Mouse (Mus musculus) kidney, postnatal 0 days (tissue): ENCODE data around the gene Slc6a21. TPM values are rescaled to one million over a fixed set of nuclear protein-coding genes. Genes with fewer than 3 reads are reported as not detected.

Experiments
- ATAC-seq: fragments of 200-750 bp; cut with Nextera tagmentation; replicated peaks from 2 replicates; pipeline ENCODE4 v1.8.0; 2017; ENCODE audit warnings: low read depth, moderate number of reproducible peaks, moderate TSS enrichment, moderate library complexity; ENCODE audit not compliant: low FRiP score
- DNase-seq: peaks from one replicate; pipeline ENCODE4 v3.0.0-alpha.2; 2016; ENCODE audit warnings: low spot score
- H3K27ac ChIP-seq: fragments of 300-500 bp; sonication (generic); 2 replicates; pipeline ENCODE4 v1.5.1; 2014; ENCODE audit warnings: mild to moderate bottlenecking
- H3K27me3 ChIP-seq: fragments of 300-500 bp; sonication (generic); 2 replicates; pipeline ENCODE4 v1.6.1; 2014; ENCODE audit warnings: low read length, mixed read lengths; ENCODE audit not compliant: insufficient read depth
- H3K36me3 ChIP-seq: fragments of 300-500 bp; sonication (generic); 2 replicates; pipeline ENCODE4 v1.6.1; 2014; ENCODE audit warnings: low read length, mixed read lengths; ENCODE audit not compliant: insufficient read depth
- H3K4me1 ChIP-seq: fragments of 300-500 bp; sonication (generic); replicated peaks from 2 replicates; pipeline ENCODE4 v1.6.1; 2014; ENCODE audit warnings: antibody characterized with exemption, low read length, mixed read lengths; ENCODE audit not compliant: insufficient read depth
- H3K4me2 ChIP-seq: fragments of 300-500 bp; sonication (generic); 2 replicates; pipeline ENCODE4 v1.6.1; 2014; ENCODE audit warnings: mild to moderate bottlenecking, low read length, moderate library complexity, mixed read lengths
- H3K4me3 ChIP-seq: fragments of 300-500 bp; sonication (generic); replicated peaks from 2 replicates; pipeline ENCODE4 v1.5.1; 2014; ENCODE audit warnings: low read depth, low read length
- H3K9ac ChIP-seq: fragments of 300-500 bp; sonication (generic); 2 replicates; pipeline ENCODE4 v1.6.1; 2014; ENCODE audit warnings: low read depth, low read length
- H3K9me3 ChIP-seq: fragments of 300-500 bp; sonication (generic); replicated peaks from 2 replicates; pipeline ENCODE4 v1.6.1; 2016; ENCODE audit warnings: low read length, inconsistent platforms, mixed read lengths
- CTCF ChIP-seq: IDR thresholded peaks from 2 replicates; pipeline ENCODE4 v1.5.1; 2016; ENCODE audit warnings: antibody characterized with exemption, low read depth, mild to moderate bottlenecking, moderate library complexity
- WGBS: fragments of 180-500 bp; shearing (Covaris S2); extraction: QIAGEN DNeasy Blood & Tissue Kit; methylation state at CpG from one replicate; pipeline ENCODE4 v1.1.7; 2014; 5-methylcytosine and 5-hydroxymethylcytosine counted together
- polyA plus RNA-seq: library from polyadenylated mRNA; unstranded; fragments of >200 nt; fragmentation: Nextera tagmentation; extraction: Ambion mirVana; gene quantifications from 2 replicates; pipeline ENCODE4 v1.2.1, GENCODE M21; 2015

The Slc6a21 gene
- polyA plus RNA-seq, 1 experiment from 2014 or later = not detected

GRCm38 (mm10) chr7:45333431-45333982 is 56.2 kb downstream of the Slc6a21 start, which contains the start of gene Trpm4:
TSS of gene Trpm4 (minus strand) at chr7:45333780.
- Histone ChIP-seq H3K27ac (peak within 1 kb of the TSS; percentile 90), H3K4me2 (peak within 1 kb of the TSS; percentile 85), H3K4me1 (peaks cover 17% of the 10 kb centered on the region), H3K9ac (peak within 1 kb of the TSS; percentile 72), H3K9me3 (no peaks in the 10 kb centered on the region), H3K36me3 (no peaks in the 10 kb centered on the region), H3K27me3 (no peaks in the 10 kb centered on the region), H3K4me3 (peak within 1 kb of the TSS; percentile 62)
- ATAC-seq (peak; percentile 60), DNase-seq (peak; percentile 92)
- no peak for TF ChIP-seq CTCF
- WGBS = under 1% methylated on average over 38 of the region's 38 CpGs

GRCm38 (mm10) chr7:45334605-45335004 is 57.3 kb downstream of the Slc6a21 start:
- H3K27ac ChIP-seq = peak overlapping the region; percentile 15; the same call in 1 of the 2 replicates
- H3K9ac ChIP-seq = no peak overlapping the region
- H3K4me1 ChIP-seq = peaks cover 21% of the 10 kb centered on the region
- no peaks in the 10 kb centered on the region for H3K9me3 ChIP-seq
- TF ChIP-seq CTCF = no peak
- 23% methylated on average over 3 of the region's 3 CpGs for WGBS
- DNase-seq (peak; percentile 34), ATAC-seq (no peak)
- H3K27me3 ChIP-seq = no peaks in the 10 kb centered on the region
- H3K4me3 ChIP-seq = no peak overlapping the region
- no peaks in the 10 kb centered on the region for H3K36me3 ChIP-seq
- 0 out of 2 replicates have a peak overlapping the region, but pooled peaks have one; percentile 85 for H3K4me2 ChIP-seq

DNA sequence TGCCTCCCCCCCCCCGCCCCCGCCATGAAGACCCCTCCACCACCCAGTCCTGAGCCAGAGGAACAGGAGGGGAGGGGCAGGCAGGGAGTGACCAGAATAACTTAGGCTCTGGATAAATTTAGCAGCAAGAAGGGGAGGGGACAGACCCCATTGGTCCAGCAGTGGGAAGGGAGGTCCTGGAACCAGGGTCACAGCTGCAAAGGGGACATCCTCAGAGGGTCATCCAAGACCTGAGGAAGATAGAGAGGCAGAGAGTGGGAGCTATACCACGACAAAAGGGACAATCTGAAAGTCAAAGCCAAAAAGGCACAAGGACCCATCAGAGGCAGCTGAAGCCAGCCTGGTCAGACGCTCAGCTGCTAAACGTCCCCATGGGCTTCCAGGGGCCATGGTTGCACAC is 57.7 kb downstream of the Slc6a21 start, which contains the start of gene Hrc:
Gene Hrc, plus strand, starts transcription at position 235 of the 400 bp plus-strand sequence.
- H3K36me3 ChIP-seq = no peaks in the 10 kb centered on the region
- H3K27ac ChIP-seq = peak within 1 kb of the TSS; percentile 15; the same call in 1 of the 2 replicates
- 19% methylated on average over 5 of the region's 5 CpGs for WGBS
- no peaks in the 10 kb centered on the region for H3K27me3 ChIP-seq
- H3K9me3 ChIP-seq = no peaks in the 10 kb centered on the region
- DNase-seq (peak; percentile 46), ATAC-seq (no peak)
- H3K9ac ChIP-seq = no peak within 1 kb of the TSS
- no peak within 1 kb of the TSS for H3K4me3 ChIP-seq
- TF ChIP-seq CTCF = no peak
- H3K4me2 ChIP-seq = peak within 1 kb of the TSS; percentile 85; the same call in 1 of the 2 replicates
- H3K4me1 ChIP-seq = peaks cover 23% of the 10 kb centered on the region

DNA sequence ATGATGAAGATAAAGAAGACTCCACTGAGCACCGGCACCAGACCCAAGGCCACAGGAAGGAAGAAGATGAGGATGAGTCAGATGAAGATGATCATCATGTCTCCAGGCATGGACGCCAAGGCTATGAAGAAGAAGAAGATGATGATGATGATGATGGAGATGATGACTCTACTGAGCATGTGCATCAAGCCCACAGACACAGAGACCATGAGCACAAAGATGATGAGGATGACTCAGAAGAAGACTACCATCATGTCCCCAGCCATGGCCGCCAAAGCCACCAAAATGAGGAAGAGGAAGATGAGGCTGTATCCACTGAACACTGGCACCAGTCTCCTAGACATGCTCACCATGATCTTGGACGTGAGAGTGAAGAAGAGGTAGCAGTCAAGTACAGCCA is 59.0 kb downstream of the Slc6a21 start:
- ATAC-seq (no peak), DNase-seq (no peak)
- Histone ChIP-seq H3K27ac (no peak overlapping the region), H3K36me3 (no peaks in the 10 kb centered on the region), H3K4me1 (peaks cover 35% of the 10 kb centered on the region), H3K4me3 (no peak overlapping the region), H3K27me3 (no peaks in the 10 kb centered on the region), H3K9ac (no peak overlapping the region), H3K9me3 (no peaks in the 10 kb centered on the region), H3K4me2 (no peak overlapping the region)
- no peak for TF ChIP-seq CTCF
- 91% methylated on average over 4 of the region's 4 CpGs for WGBS

- Histone ChIP-seq H3K36me3 (no peaks in the 10 kb centered on the region), H3K27ac (no peak overlapping the region), H3K4me2 (no peak overlapping the region), H3K9ac (no peak overlapping the region), H3K4me1 (peaks cover 31% of the 10 kb centered on the region), H3K4me3 (no peak overlapping the region), H3K9me3 (no peaks in the 10 kb centered on the region), H3K27me3 (no peaks in the 10 kb centered on the region)
- TF ChIP-seq CTCF = no peak
- no peak for ATAC-seq
- no peak for DNase-seq
- 15% methylated on average over 4 of the region's 4 CpGs for WGBS
These were observed 60.2 kb downstream of the Slc6a21 start for GRCm38 (mm10) chr7:45337469-45337868.

GRCm38 (mm10) chr7:45338161-45338911 is 61.0 kb downstream of the Slc6a21 start:
- DNase-seq (peak; percentile 73), ATAC-seq (peak; percentile 15)
- peaks cover 29% of the 10 kb centered on the region for H3K4me1 ChIP-seq
- H3K9me3 ChIP-seq = no peaks in the 10 kb centered on the region
- peak overlapping the region; percentile 56; the same call in 1 of the 2 replicates for H3K27ac ChIP-seq
- no peak for TF ChIP-seq CTCF
- H3K4me3 ChIP-seq = peak overlapping the region; percentile 35; the same call in 1 of the 2 replicates
- WGBS = 3% methylated on average over 14 of the region's 14 CpGs
- peak overlapping the region; percentile 71 for H3K4me2 ChIP-seq
- H3K9ac ChIP-seq = peak overlapping the region; percentile 36; the same call in 1 of the 2 replicates
- H3K36me3 ChIP-seq = no peaks in the 10 kb centered on the region
- no peaks in the 10 kb centered on the region for H3K27me3 ChIP-seq

Other genes with a start within 250 kb of the Slc6a21 start
- 5.8 and 6.1 TPM in 2 replicates for gene Prr12, start 224.6 kb upstream of the Slc6a21 start, polyA plus RNA-seq
- 65.0 and 65.3 TPM in 2 replicates for gene Nosip, start 215.1 kb upstream of the Slc6a21 start, polyA plus RNA-seq
- gene Prrg2, start 214.8 kb upstream of the Slc6a21 start, polyA plus RNA-seq = 44.3 and 45.1 TPM in 2 replicates
- gene Rcn3, start 185.3 kb upstream of the Slc6a21 start, polyA plus RNA-seq = 215 and 228 TPM in 2 replicates
- gene Fcgrt, start 173.7 kb upstream of the Slc6a21 start, polyA plus RNA-seq = 134 and 145 TPM in 2 replicates
- gene Rps11, start 153.1 kb upstream of the Slc6a21 start, polyA plus RNA-seq = 1,486 and 1,553 TPM in 2 replicates
- 1,804 and 1,959 TPM in 2 replicates for gene Rpl13a, start 148.8 kb upstream of the Slc6a21 start, polyA plus RNA-seq
- 0.83 and 1.3 TPM in 2 replicates for gene Gm45713, start 141.3 kb upstream of the Slc6a21 start, polyA plus RNA-seq
- 2.2 and 2.4 TPM in 2 replicates for gene Flt3l, start 141.1 kb upstream of the Slc6a21 start, polyA plus RNA-seq
- gene Pih1d1, start 123.2 kb upstream of the Slc6a21 start, polyA plus RNA-seq = 81.3 and 88.6 TPM in 2 replicates
- 55.4 and 62.7 TPM in 2 replicates for gene Aldh16a1, start 122.9 kb upstream of the Slc6a21 start, polyA plus RNA-seq
- 0.17 TPM in 2 replicates for gene Slc17a7, start 113.6 kb upstream of the Slc6a21 start, polyA plus RNA-seq
- not detected in 2 replicates for gene Gfy, start 97.9 kb upstream of the Slc6a21 start, polyA plus RNA-seq
- gene Pth2, start 96.5 kb upstream of the Slc6a21 start, polyA plus RNA-seq = not detected in 2 replicates
- 0.36 and 0.43 TPM in 2 replicates for gene Ccdc155, start 72.6 kb upstream of the Slc6a21 start, polyA plus RNA-seq
- 0.47 and 1.3 TPM in 2 replicates for gene Dkkl1, start 65.4 kb upstream of the Slc6a21 start, polyA plus RNA-seq
- gene Tead2, start 61.8 kb upstream of the Slc6a21 start, polyA plus RNA-seq = 94.3 and 112 TPM in 2 replicates
- 2.1 and 2.6 TPM in 2 replicates for gene Cd37, start 38.4 kb upstream of the Slc6a21 start, polyA plus RNA-seq
- 0.18 and 0.45 TPM in 2 replicates for gene Slc6a16, start 36.4 kb upstream of the Slc6a21 start, polyA plus RNA-seq
- gene Trpm4, start 56.3 kb downstream of the Slc6a21 start, polyA plus RNA-seq = 14.4 and 15.9 TPM in 2 replicates
- gene Hrc, start 57.8 kb downstream of the Slc6a21 start, polyA plus RNA-seq = 0.75 and 1.1 TPM in 2 replicates
- 4.3 and 5.4 TPM in 2 replicates for gene Ppfia3, start 89.5 kb downstream of the Slc6a21 start, polyA plus RNA-seq
- gene Lin7b, start 93.1 kb downstream of the Slc6a21 start, polyA plus RNA-seq = 1.2 and 1.6 TPM in 2 replicates
- 148 and 163 TPM in 2 replicates for gene Snrnp70, start 118.2 kb downstream of the Slc6a21 start, polyA plus RNA-seq
- 0.05 and 0.06 TPM in 2 replicates for gene Kcna7, start 128.1 kb downstream of the Slc6a21 start, polyA plus RNA-seq
- gene Ntf5, start 136.2 kb downstream of the Slc6a21 start, polyA plus RNA-seq = 1.5 and 1.6 TPM in 2 replicates
- gene Lhb, start 143.3 kb downstream of the Slc6a21 start, polyA plus RNA-seq = not detected in 2 replicates
- gene Gys1, start 157.3 kb downstream of the Slc6a21 start, polyA plus RNA-seq = 26.0 and 26.9 TPM in 2 replicates
- 94.6 and 98.9 TPM in 2 replicates for gene Ruvbl2, start 160.6 kb downstream of the Slc6a21 start, polyA plus RNA-seq
- 6,674 and 7,026 TPM in 2 replicates for gene Ftl1, start 182.4 kb downstream of the Slc6a21 start, polyA plus RNA-seq
- 183 and 194 TPM in 2 replicates for gene Bax, start 189.4 kb downstream of the Slc6a21 start, polyA plus RNA-seq
- 0.93 and 1.1 TPM in 2 replicates for gene Tulp2, start 204.4 kb downstream of the Slc6a21 start, polyA plus RNA-seq
- gene Gm45808, start 209.3 kb downstream of the Slc6a21 start, polyA plus RNA-seq = not detected in 2 replicates
- 1.8 TPM in 2 replicates for gene Dhdh, start 211.3 kb downstream of the Slc6a21 start, polyA plus RNA-seq
- 246 and 265 TPM in 2 replicates for gene Nucb1, start 232.9 kb downstream of the Slc6a21 start, polyA plus RNA-seq
- gene Ppp1r15a, start 248.8 kb downstream of the Slc6a21 start, polyA plus RNA-seq = 21.4 and 21.9 TPM in 2 replicates
- 5.1 and 5.8 TPM in 2 replicates for gene Plekha4, start 248.8 kb downstream of the Slc6a21 start, polyA plus RNA-seq